Mouse (Mus musculus) midbrain, embryonic 11.5 days (tissue): ENCODE measurements at regions not wholly inside any gene's neighbourhood (a gene's known extent, or its start where the extent isn't known, plus 50 kb on each side); places are given as distances from the start of the nearest gene placed in this dataset.

ENCODE experiments used
- ATAC-seq: fragments of 200-750 bp; cut with Nextera tagmentation; 2 replicates; pipeline ENCODE4 v1.8.0; 2017; ENCODE audit warnings: moderate TSS enrichment, moderate library complexity; ENCODE audit not compliant: low FRiP score
- DNase-seq: peaks from one replicate; pipeline ENCODE4 v3.0.0; 2015; ENCODE audit warnings: low spot score; ENCODE audit errors: missing footprints
- H3K27ac ChIP-seq: fragments of 300-500 bp; sonication (generic); 2 replicates; pipeline ENCODE4 v1.5.1; 2014; ENCODE audit warnings: low read depth, low read length
- H3K27me3 ChIP-seq: fragments of 300-500 bp; sonication (generic); 2 replicates; pipeline ENCODE4 v1.6.1; 2014; ENCODE audit warnings: mild to moderate bottlenecking, low read length, moderate library complexity, mixed read lengths; ENCODE audit not compliant: control insufficient read depth, insufficient read depth
- H3K36me3 ChIP-seq: fragments of 300-500 bp; sonication (generic); 2 replicates; pipeline ENCODE4 v1.6.1; 2014; ENCODE audit warnings: mild to moderate bottlenecking, low read length, moderate library complexity, mixed read lengths; ENCODE audit not compliant: control insufficient read depth, insufficient read depth
- H3K4me1 ChIP-seq: fragments of 300-500 bp; sonication (generic); 2 replicates; pipeline ENCODE4 v1.6.1; 2014; ENCODE audit warnings: low read length; ENCODE audit not compliant: control insufficient read depth, insufficient read depth
- H3K4me2 ChIP-seq: fragments of 300-500 bp; sonication (generic); 2 replicates; pipeline ENCODE4 v1.6.1; 2014; ENCODE audit warnings: mild to moderate bottlenecking, moderate library complexity
- H3K4me3 ChIP-seq: fragments of 300-500 bp; sonication (generic); 2 replicates; pipeline ENCODE4 v1.5.1; 2014; ENCODE audit warnings: low read depth, low read length
- H3K9ac ChIP-seq: fragments of 300-500 bp; sonication (generic); 2 replicates; pipeline ENCODE4 v1.6.1; 2014; ENCODE audit warnings: low read length
- H3K9me3 ChIP-seq: fragments of 300-500 bp; sonication (generic); 2 replicates; pipeline ENCODE4 v1.6.1; 2016; ENCODE audit warnings: low read length; ENCODE audit not compliant: control insufficient read depth
- WGBS: fragments of 180-500 bp; shearing (Covaris S2); extraction: QIAGEN DNeasy Blood & Tissue Kit; methylation state at CpG from one replicate; pipeline ENCODE4 v1.1.7; 2014; 5-methylcytosine and 5-hydroxymethylcytosine counted together

- H3K4me3 ChIP-seq: no peak overlapping the region
- no peak overlapping the region for H3K4me2 ChIP-seq
- H3K27ac ChIP-seq: no peak overlapping the region
- H3K27me3 ChIP-seq: no peaks in the 10 kb centered on the region
- H3K9ac ChIP-seq: no peak overlapping the region
- no peaks in the 10 kb centered on the region for H3K36me3 ChIP-seq
- no peak for DNase-seq
- no peaks in the 10 kb centered on the region for H3K4me1 ChIP-seq
- H3K9me3 ChIP-seq: no peaks in the 10 kb centered on the region
- ATAC-seq: no peak
- 90% methylated on average over 3 of the region's 3 CpGs for WGBS
These were observed 90.2 kb downstream of the Gm12728 start for GRCm38 (mm10) chr4:105879891-105880290.

DNA sequence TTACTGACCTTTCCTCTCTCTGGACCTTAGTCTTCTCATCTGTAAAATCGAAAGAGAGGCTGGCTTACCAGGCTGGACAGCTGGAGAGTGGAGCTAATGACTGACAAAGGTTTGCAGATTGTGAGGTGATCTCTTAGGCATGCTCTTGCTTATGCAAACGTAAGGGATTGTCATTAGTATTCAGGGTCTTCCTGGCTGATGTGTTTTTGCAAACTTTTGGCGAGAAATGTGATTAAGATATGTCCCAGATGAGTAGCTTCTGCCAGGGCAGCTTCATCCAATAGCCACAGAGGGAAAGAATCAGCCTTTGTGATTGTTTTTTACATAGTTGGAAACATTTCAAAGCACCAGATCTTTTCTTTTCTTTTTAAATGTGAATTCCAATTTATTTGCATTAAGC lies 95.1 kb downstream of the Gm12728 start:
- Histone ChIP-seq H3K4me3 (no peak overlapping the region), H3K4me2 (no peak overlapping the region), H3K4me1 (no peaks in the 10 kb centered on the region), H3K9ac (no peak overlapping the region), H3K27me3 (no peaks in the 10 kb centered on the region), H3K27ac (no peak overlapping the region), H3K9me3 (no peaks in the 10 kb centered on the region), H3K36me3 (no peaks in the 10 kb centered on the region)
- DNase-seq: no peak
- WGBS: 57% methylated on average over 3 of the region's 3 CpGs
- ATAC-seq: no peak

DNA sequence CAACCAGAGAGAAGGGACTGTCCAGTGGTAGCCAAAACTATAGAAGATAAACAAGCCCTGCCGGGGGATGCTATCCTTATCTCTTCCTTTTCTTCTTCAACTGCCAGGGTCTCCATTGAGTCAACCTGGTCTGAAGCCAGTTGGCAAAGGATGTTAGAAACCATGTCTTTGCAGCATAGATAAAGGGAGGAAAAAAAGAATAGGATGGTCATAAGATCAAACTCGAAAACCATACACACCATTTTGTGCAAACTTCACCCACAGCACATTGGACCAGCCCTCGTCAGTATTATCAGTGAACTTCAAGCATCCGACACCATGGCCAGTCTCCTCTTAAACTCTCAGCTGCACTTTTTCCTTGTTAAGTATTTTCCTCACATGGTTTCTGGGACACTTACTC lies 101.8 kb downstream of the Gm12728 start:
- Histone ChIP-seq H3K4me1 (no peaks in the 10 kb centered on the region), H3K4me2 (no peak overlapping the region), H3K4me3 (no peak overlapping the region), H3K36me3 (no peaks in the 10 kb centered on the region), H3K9me3 (no peaks in the 10 kb centered on the region), H3K27ac (no peak overlapping the region), H3K27me3 (no peaks in the 10 kb centered on the region), H3K9ac (no peak overlapping the region)
- ATAC-seq (no peak), DNase-seq (no peak)
- 92% methylated on average over 4 of the region's 4 CpGs for WGBS

DNA sequence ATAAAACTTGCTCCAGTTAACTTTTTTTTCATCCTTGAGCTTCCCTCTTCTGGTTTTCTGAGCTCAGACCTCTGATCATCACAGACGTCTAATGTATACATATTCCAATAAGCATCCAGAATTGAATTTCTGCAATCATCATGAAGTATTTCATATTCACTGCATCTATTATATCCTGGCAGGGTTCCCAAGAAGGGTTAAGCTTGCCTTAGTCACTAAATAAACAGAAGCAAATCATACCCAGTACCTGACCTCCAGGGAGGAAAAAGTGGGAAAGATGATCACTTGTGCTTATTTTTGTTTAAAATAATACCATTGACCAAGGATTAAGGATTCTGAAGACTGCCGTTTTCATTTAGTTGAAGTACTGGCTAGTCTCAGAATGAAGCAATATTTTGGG lies 102.4 kb downstream of the Gm12728 start:
- no peaks in the 10 kb centered on the region for H3K27me3 ChIP-seq
- no peaks in the 10 kb centered on the region for H3K4me1 ChIP-seq

GRCm38 (mm10) chr4:105895116-105895515 lies 105.4 kb downstream of the Gm12728 start:
- Histone ChIP-seq H3K4me2 (no peak overlapping the region), H3K27ac (no peak overlapping the region), H3K4me1 (no peaks in the 10 kb centered on the region), H3K4me3 (no peak overlapping the region), H3K36me3 (no peaks in the 10 kb centered on the region), H3K27me3 (no peaks in the 10 kb centered on the region), H3K9me3 (no peaks in the 10 kb centered on the region), H3K9ac (no peak overlapping the region)
- 76% methylated on average over 2 of the region's 2 CpGs for WGBS
- DNase-seq (no peak), ATAC-seq (no peak)

More for the DNA sequence above, 102.4 kb downstream of the Gm12728 start:
- DNase-seq: no peak
- no peak overlapping the region for H3K27ac ChIP-seq
- H3K4me3 ChIP-seq: no peak overlapping the region
- no peak for ATAC-seq
- no peak overlapping the region for H3K4me2 ChIP-seq
- H3K9ac ChIP-seq: no peak overlapping the region
- H3K36me3 ChIP-seq: no peaks in the 10 kb centered on the region
- 76% methylated on average over 2 of the region's 2 CpGs for WGBS
- H3K9me3 ChIP-seq: no peaks in the 10 kb centered on the region

DNA sequence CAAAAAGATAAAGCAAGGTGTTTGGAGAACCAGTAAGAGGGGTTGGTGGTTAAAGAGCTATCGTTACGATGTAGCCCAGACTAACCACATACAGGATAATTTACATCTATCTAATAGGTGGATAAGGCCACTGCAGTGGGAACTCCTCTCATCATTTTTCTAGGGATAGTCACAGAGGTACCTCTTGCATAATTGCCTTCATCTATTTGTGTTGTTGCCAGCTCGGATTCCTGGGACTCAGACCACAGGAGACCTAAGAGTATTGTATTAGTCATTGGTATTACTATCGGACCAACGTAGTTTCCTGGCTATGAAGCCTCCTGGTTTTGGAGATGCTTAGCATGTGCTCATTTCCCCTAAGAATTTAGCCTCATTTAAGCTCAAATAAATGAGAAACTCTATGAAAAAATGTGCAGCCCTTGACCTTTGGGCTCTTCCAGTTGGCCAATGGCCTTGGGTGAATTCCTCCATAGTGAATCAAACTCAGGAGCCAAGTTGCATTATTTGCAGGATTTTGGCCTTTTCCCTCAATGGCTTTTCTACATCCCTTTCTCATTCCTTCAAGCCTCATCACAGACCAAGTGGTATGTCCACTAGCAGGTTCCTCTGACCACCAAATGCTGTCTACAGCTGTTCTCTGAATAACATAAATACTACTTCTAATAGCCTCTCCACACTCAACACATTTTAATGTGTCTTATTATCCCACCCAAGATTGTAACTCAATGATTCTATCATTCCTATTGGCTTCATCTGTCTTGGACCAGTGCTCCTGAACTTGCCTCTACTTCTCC lies 108.6 kb downstream of the Gm12728 start:
- H3K9me3 ChIP-seq: no peaks in the 10 kb centered on the region
- H3K36me3 ChIP-seq: no peaks in the 10 kb centered on the region
- H3K9ac ChIP-seq: no peak overlapping the region
- DNase-seq (no peak), ATAC-seq (no peak)
- H3K4me1 ChIP-seq: no peaks in the 10 kb centered on the region
- no peak overlapping the region for H3K4me2 ChIP-seq
- no peak overlapping the region for H3K4me3 ChIP-seq
- WGBS: 89% methylated on average over 5 of the region's 5 CpGs
- no peaks in the 10 kb centered on the region for H3K27me3 ChIP-seq
- no peak overlapping the region for H3K27ac ChIP-seq

GRCm38 (mm10) chr4:105904896-105905295 lies 115.2 kb downstream of the Gm12728 start:
- Histone ChIP-seq H3K4me3 (no peak overlapping the region), H3K36me3 (no peaks in the 10 kb centered on the region), H3K9me3 (no peaks in the 10 kb centered on the region), H3K9ac (no peak overlapping the region), H3K4me1 (no peaks in the 10 kb centered on the region), H3K27ac (no peak overlapping the region), H3K4me2 (no peak overlapping the region), H3K27me3 (no peaks in the 10 kb centered on the region)
- DNase-seq: no peak
- WGBS: 67% methylated on average over 8 of the region's 8 CpGs
- no peak for ATAC-seq

GRCm38 (mm10) chr4:105906411-105906810 lies 116.7 kb downstream of the Gm12728 start:
- Histone ChIP-seq H3K36me3 (no peaks in the 10 kb centered on the region), H3K4me2 (no peak overlapping the region), H3K4me1 (no peaks in the 10 kb centered on the region), H3K9me3 (no peaks in the 10 kb centered on the region), H3K4me3 (no peak overlapping the region), H3K9ac (no peak overlapping the region), H3K27ac (no peak overlapping the region), H3K27me3 (no peaks in the 10 kb centered on the region)
- DNase-seq: no peak
- no peak for ATAC-seq
- 89% methylated on average over 4 of the region's 4 CpGs for WGBS

GRCm38 (mm10) chr4:105907611-105908010 lies 117.9 kb downstream of the Gm12728 start:
- Histone ChIP-seq H3K27ac (no peak overlapping the region), H3K9ac (no peak overlapping the region), H3K4me2 (no peak overlapping the region), H3K36me3 (no peaks in the 10 kb centered on the region), H3K4me3 (no peak overlapping the region), H3K4me1 (no peaks in the 10 kb centered on the region), H3K27me3 (no peaks in the 10 kb centered on the region), H3K9me3 (no peaks in the 10 kb centered on the region)
- 90% methylated on average over 7 of the region's 7 CpGs for WGBS
- ATAC-seq: no peak
- DNase-seq: no peak
